Mouse (Mus musculus) right cerebral cortex, postnatal 10 days (tissue): ENCODE measurements around the gene Dpyd.

Experiments
- DNase-seq, 2 experiments: peaks; one replicate each; pipeline ENCODE4 v3.0.0; 2021; ENCODE audit warnings: low spot score in 2 of 2

Gene Dpyd

GRCm38 (mm10) chr3:119095223-119095886, 533.4 kb downstream of the Dpyd start:
- no peak for DNase-seq

GRCm38 (mm10) chr3:119126003-119126402, 564.1 kb downstream of the Dpyd start:
- DNase-seq = no peak

- no peak for DNase-seq
Measured at GRCm38 (mm10) chr3:119128076-119128475, 566.1 kb downstream of the Dpyd start.

GRCm38 (mm10) chr3:119143034-119143433, 581.1 kb downstream of the Dpyd start:
- no peak for DNase-seq

GRCm38 (mm10) chr3:119144788-119145187, 582.9 kb downstream of the Dpyd start:
- no peak for DNase-seq

- DNase-seq = peak in 1 of 2 experiments; percentile 26
Measured at GRCm38 (mm10) chr3:119154604-119155444, 592.9 kb downstream of the Dpyd start.

GRCm38 (mm10) chr3:119158670-119159069, 596.7 kb downstream of the Dpyd start:
- no peak for DNase-seq

GRCm38 (mm10) chr3:119165691-119166090, 603.8 kb downstream of the Dpyd start:
- DNase-seq = no peak

- DNase-seq = no peak
Measured at GRCm38 (mm10) chr3:119168166-119168565, 606.2 kb downstream of the Dpyd start.

- no peak for DNase-seq
Measured at GRCm38 (mm10) chr3:119168661-119169060, 606.7 kb downstream of the Dpyd start.

- no peak for DNase-seq
Measured at GRCm38 (mm10) chr3:119183261-119183660, 621.3 kb downstream of the Dpyd start.

GRCm38 (mm10) chr3:119194071-119194470, 632.1 kb downstream of the Dpyd start:
- no peak for DNase-seq

GRCm38 (mm10) chr3:119195613-119196012, 633.7 kb downstream of the Dpyd start:
- no peak for DNase-seq

- no peak for DNase-seq
Measured at GRCm38 (mm10) chr3:119220763-119221412, 659.0 kb downstream of the Dpyd start.

- no peak for DNase-seq
Measured at GRCm38 (mm10) chr3:119243181-119243580, 681.3 kb downstream of the Dpyd start.

- DNase-seq = peak; percentile 39 to 63
Measured at GRCm38 (mm10) chr3:119256516-119256915, 694.6 kb downstream of the Dpyd start.

GRCm38 (mm10) chr3:119275241-119275640, 713.3 kb downstream of the Dpyd start:
- DNase-seq = no peak

- DNase-seq = no peak
Measured at GRCm38 (mm10) chr3:119280671-119281070, 718.7 kb downstream of the Dpyd start.

- DNase-seq = no peak
Measured at GRCm38 (mm10) chr3:119314693-119315092, 752.8 kb downstream of the Dpyd start.

GRCm38 (mm10) chr3:119329063-119329462, 767.1 kb downstream of the Dpyd start:
- no peak for DNase-seq

- peak; percentile 41 to 62 for DNase-seq
Measured at GRCm38 (mm10) chr3:119333335-119334305, 771.7 kb downstream of the Dpyd start.
